Mouse (Mus musculus): ENCODE measurements at regions not wholly inside any gene's neighbourhood (a gene's known extent, or its start where the extent isn't known, plus 50 kb on each side); places are given as distances from the start of the nearest gene placed in this dataset.
A peak's percentile ranks its signal among the peaks of the same experiment; 100 is the strongest.
"Not testable (repeated sequence)": the region's sequence is repeated elsewhere in the genome, so short reads cannot be mapped to it uniquely, and the experiment has no call there.

DNA sequence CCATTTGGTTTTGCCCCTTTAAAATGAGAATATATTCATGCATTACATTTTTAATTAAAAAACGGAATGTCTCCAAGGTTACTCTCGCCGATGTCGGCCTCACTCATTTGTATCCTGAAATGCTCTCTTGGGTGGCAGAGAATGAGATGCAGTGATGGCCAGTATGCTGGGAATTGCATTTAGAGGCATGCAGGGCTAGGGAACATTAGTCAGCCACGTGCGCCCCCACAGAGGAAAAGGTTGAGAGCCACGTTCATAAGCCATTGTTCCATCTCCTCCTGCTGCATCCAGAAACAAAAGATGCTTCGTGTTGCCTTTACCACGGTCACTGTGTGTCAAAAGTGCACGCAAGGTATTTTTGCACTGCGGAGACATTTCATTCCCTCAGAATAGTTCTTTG lies 172.9 kb upstream of the Pmfbp1 start:
- no peak for DNase-seq

DNA sequence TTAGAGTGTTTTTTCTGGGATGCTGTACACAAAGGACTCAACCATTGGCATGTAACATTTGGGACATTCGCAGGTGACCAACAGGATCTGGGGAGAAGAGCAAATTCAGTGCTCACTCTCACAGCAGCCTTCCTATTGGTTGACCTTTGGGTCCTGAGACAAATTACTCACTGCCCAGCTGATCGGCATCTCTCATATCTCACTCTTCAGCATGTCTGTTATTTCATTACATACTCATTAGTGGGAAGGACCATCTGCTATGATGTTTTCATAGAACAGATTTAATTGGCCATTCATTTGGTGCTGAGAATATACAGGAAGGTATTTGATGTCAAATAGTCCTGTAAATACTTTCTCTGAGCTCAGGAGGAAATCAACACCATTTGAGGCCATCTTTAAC lies 170.5 kb upstream of the Pmfbp1 start:
- DNase-seq: no peak

DNA sequence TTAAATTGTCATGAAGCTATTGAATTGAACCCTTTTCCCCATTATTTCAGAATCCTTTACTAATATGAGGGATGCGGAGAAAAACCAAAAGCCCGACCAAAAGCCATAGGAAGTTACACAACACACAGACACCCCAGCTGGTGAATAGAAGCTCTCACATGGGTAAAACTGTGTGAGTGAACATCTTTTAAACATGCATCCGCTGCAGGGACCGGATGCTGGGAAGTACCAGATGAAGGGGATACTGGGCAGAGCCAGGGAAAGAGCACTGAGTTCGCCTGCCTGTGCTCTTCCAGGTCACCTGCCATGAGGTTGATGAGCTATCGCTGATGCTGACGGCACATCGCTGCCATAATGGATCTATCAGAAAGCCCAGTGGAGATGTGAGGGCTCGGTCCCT lies 169.6 kb upstream of the Pmfbp1 start:
- no peak for DNase-seq

DNA sequence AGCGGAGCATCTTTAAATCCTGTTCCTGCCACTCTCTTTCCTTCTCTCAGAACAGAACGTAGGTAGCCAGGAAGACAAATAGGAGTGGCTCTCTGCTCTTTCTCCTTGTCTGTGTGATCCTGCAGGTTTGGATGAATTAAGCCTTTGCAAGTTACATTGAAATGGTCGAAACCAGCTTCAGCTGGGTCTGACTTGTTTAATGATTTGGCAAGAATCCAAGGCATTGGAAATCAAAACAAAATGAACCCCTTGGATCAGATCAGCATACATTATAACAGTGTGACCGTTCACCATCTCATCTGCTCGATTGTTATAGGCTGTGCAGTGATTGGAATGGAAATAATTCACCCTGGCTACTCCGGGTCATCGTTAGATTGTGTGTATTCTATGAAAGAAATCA lies 157.6 kb upstream of the Pmfbp1 start:
- no peak for DNase-seq

DNA sequence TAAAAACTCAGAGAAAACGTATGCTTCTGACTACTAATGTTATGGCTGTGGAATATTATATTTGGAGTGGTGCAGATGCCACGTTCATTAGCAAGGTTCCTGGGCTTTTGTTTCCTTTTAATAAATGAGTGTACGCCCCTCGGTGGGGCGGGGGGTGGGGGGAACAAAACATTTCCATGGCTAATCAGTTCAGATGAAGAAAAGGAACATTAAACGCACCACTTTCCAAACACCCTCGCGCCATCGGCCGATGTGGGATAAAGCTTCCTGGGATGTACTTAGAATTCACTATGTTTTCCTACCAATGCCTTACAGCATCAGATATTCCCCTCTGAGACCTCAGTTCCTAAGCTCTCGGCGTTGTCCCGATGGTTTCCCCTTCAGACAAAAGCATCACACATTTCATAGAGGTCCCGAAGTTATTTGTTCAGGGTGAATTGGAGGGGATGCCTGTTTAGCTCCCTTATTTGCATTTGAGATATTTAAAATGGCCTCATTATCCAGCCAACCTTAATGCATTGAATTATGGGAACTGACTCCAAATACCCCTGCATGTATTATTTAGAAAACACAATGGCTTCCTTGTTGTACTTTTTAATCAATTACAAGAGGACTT lies 155.5 kb upstream of the Pmfbp1 start:
- no peak for DNase-seq

DNA sequence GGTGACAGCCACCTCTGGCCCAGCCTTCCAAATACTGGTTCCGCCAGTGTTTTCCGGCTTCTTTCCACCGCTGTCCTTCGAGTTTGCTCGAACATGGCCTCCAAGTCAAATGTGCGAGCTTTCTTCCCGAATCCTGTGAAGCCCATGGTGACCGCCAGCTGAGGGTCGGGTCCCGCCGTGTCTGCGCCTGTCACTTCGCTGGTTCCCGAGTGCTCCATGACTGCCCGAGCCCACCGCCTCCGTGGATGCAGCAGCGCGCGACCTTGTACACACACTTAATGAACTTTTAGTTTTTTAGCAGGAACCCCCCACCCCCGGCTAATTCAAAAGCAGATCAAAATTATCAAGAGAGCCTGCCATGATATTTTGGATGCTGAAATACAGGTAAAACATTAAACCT lies 153.2 kb upstream of the Pmfbp1 start:
- DNase-seq: not testable (repeated sequence)

DNA sequence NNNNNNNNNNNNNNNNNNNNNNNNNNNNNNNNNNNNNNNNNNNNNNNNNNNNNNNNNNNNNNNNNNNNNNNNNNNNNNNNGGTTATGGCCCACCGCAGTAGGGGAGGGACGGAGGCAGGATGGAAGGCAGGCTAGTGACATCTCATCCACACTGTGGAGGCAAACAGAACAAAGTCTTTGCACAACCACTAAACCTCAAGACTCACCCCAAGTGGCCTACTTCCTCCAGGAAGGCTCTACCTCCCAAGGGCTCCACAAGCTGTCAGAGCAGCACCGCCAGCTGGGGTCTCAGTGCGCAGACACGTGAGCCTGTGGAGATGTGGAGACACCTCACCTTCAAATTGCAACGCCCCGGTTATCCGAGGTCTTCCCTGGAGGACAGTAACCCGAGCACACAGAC lies 138.7 kb upstream of the Pmfbp1 start:
- no peak for DNase-seq

DNA sequence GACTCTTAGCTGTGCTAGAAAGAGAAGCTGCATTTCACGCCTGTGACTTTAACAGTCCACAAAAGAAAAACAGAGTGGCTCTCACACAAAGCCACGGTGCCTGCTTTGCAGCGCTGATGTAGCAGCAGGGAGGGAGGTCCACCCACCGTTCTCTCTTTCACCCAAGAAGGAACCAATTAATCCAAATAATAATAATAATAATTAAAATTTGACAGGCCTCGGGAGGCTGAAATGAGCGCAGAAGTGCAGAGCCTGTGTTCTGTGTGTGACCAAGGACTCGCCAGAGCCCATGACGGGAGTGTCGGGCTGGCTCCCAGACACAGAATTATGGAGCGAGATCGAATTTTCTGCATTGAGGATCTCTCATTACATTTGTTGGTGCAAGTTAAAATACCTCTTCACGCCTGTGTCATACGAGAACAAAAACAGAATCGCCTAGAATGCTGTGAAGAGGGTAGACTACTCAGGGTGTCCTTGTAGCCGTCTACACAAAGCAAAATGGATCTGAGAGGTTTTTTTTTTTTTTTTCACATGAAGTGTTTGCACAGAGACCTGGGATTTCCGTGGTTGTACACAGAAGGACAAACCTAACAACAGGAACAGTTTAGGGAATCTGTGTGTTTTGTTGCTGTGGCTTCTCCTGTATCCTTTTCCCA lies 134.3 kb upstream of the Pmfbp1 start:
- DNase-seq: no peak

DNA sequence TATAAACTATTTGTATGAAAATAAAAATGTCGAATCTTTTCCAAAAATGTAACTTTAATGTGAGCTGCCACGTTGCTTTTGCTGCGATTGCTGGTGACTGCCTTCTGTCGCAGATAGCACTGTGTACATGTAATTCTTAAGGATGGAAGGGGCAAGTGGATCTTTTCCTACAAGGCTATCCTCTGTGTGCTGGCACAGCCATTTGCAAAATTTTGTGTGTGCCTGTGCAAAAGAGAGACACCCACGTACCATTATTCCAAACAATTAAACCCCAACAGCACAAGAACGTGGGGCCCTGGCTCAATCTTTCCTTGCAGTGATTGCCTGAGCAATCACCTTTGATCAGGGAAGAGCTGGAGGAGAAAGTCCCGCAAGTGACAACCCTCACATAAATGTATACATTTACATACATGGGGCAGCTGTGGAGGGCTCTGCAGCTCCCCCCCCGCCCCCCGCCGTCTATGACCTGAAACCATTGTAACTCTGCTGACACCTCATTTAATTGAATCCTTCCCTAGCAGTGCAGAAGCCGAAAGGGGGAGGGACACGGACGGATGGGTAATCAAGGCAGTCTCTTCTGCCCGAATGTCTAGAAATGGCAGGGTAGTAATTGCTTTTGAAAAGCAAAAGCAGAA lies 133.6 kb upstream of the Pmfbp1 start:
- no peak for DNase-seq

DNA sequence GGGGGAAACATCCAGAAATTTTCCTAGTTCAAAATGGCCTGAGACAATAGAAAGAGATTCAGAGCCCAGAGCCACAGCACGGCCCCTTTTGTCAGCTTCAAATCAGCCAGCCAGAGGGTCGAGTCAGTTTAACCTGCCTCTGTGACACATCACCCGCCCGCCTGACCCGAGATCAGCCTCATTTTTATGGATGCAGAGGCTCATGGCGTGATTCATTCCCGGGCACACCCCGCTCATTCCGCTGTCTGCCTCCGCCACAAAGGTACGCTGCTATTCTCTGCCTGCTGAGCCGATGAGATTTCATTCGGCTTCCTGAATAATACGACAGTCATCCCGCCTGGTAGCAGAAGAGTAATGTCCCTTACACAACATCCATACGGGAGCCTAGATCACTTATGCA lies 132.9 kb upstream of the Pmfbp1 start:
- no peak for DNase-seq

DNA sequence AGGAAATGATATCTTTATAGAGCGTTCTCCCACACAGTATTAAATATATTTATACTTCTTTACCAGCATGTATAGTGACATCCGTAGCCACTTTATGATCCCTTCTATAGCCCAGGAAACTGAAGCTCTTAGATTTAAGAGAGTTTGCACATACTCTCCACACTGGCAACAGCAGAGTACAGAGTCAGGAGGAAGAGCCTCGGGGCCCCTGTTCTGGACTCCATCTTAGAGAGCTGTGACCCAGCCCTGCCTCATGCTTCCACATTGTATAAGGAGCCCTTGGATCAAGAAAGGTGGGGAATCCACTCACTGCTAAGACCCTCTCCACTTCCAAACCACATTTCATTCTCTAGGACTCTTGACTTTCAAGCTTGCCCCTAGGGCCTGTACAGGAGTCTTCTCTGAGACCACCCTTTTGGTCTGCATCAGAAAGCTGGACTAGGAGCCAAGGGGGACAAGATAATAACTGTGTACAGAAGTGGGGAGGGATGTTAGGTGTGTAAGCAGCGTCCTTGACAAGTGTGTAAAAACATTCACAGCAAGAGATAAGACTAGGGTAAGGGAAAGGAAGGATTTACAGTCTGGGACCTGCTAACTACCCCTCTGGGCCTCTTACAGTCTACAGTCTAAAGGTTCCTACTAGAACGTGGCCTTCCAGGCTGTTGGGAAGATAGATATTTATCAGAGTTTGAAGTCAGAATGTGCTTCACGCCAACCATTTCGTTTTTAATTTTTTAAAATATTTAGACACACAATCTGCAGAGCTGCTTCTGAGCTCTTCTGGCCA lies 132.1 kb upstream of the Pmfbp1 start:
- no peak for DNase-seq

DNA sequence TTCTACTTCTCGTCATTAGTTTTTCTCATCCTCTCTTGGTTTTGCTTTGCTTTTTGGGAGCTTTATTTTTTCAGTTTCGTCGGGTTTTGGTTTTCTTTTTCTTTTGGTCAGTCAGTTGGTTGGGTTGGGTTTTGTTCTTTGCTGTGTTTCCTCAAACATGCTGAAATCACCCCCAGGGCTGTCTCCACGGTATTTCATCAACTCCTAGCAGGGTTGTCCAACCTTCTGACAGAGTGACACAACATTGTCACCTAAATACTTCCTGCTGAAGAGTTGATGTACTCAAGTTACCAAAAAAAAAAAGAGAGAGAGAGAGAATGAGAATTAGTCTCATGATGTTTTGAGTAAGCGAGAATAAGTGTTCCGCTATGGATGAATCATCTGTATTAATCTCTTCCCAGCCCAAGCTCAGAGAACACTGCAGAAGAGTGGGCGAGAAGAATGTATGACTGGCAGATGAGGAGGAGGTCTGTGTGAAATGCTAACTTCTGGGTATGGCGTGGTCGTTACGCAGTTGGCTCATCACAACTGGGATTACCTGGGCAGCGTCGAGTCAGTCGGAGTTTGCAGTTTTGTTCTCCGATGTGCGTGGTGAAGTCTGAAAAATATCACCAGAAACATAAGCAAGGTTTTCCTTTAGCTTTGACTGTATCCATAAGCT lies 130.5 kb upstream of the Pmfbp1 start:
- DNase-seq: no peak

DNA sequence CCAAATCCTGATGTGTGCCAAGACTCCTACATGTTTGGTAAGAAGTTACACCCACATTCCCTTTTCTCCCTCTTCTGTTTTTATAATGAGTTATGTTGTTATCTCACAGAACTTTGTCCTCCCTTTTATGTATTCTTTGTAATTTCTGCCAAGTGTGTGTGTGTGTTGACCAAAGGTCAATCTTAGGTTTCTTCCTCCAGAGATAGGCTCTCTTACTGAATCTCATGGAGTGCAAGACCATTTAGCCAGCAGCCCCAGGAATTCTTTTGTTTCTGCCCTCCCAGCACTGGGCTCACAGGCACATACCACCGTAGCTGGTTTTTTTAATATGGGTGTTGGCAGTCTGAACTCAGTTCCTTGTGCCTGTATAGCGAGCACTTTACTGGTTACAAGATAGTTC lies 119.8 kb upstream of the Pmfbp1 start:
- no peak for DNase-seq

DNA sequence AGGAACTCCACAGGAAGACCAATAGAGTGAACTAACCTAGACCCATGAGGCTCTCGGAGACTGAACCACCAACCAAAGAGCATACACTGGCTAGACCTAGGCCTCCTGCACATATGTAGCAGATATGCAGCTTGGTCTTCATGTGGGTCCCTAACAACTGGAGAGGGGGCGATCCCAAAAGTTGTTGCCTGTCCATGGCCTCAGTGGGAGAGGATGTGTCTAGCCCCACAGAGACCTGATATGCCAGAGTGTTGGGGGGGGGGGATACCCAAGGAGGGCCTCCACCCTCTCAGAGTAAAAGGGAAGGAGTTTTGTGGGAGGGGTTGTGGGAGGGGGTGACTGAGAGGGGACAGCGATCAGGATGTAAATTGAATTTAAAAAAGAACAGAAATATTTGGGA lies 108.9 kb upstream of the Pmfbp1 start:
- no peak for DNase-seq

DNA sequence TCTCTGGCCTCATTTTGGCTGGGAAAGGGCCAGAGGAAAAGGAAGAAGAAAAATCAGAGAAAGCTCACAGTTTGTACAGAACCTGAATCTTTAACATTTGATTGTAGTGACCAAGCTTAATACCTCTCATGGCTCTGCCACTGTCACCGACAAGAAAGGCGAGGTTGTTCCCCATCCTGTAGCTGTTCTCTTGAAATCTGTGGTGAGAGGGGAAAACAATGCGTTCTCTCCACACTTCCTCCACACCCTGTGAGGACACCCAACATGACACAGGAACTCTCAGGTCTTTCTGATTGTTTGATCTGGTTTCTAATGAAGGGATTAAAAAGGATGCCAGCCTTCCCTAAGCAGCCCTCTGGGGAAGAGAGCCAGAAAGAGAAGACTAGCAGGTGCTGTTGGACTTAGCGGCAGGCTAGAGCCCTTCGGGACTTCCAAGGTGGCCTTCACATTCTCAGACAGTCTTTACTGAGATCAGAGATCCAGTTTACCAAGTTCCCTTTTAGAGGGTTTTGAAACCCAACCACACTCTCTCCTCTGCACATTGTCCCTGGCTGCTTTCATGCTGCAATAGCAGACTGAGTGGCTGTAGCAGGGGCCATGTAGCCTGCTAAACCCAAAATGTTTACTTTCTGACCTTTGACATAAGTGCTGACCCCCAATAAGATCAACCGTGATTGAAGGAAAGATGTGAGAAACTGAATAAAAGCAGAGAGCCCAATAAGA lies 98.5 kb upstream of the Pmfbp1 start:
- no peak for DNase-seq

DNA sequence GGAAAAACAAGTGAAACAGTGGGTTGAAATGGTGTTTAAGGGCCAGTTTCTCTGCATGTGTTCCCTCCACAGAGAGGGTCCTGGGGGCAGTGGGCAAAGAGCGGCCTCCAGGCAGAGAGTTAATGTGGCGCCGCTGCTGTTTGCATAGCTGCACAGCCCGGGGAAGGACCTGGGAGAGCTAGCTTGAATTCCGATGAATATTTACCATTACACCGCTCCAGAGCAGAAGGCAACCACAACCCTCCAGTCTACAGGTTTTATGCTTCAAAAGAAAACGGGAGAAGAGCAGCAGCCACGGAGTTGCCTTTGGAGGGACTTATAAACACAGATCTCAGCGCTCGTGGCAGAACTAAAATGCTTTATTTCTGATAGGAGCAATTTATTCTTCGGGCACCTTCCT lies 94.2 kb upstream of the Pmfbp1 start:
- DNase-seq: no peak

DNA sequence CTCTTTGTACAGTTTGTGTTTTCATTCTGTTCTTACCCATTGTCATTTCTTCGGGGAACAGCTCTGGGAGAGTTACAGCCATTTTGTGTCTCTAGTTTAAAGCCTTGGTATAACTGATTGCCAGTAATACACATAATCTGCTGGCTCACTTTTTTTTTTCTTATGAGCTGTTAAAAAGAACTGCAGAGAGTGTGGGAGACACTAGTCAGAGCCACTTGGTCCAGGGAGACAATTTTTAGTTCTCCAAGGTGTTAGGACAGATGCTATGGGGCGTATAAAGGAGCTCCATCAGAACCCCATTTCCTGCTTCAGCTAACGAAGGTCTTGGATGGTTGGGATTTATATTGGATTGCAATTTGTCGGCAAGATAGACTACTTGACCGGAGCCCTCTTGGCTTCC lies 93.6 kb upstream of the Pmfbp1 start:
- no peak for DNase-seq

DNA sequence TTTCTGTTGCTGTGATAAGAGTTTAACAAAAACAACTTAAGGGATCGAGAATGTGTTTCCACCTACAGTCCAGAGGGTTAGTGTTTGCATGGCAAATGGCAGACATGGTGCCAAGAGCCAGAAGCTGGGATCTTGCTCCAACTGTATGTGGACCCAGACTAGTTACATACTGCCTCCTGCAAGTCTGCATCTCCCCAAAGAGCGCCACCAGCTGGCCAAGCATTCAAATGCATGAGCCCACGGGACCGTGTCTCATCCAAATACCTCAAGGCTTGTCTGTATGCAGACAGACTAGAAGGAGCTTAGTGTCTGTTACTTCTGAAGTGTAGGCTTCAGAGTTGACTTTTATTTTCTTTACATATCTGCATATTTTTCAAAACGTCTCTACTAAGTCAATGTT lies 85.9 kb upstream of the Pmfbp1 start:
- DNase-seq: peak; percentile 6

DNA sequence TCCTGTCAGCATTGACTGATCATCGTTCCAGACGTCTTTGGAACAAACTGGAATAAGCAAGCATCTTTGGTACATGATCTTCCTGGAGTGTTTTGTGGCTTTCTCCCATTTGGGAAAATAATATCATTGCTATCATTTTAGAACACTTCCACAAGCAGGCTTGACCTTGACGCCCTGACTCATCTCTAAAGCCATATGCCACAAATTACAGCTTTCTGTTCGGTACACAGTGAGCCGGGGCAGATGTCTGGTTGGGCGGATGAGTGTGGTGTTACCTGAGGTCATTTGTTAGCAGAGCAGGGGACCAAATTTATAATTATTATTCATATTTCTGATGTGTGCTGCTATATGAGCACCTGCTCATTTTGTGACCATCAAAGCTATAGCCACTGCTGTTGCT lies 83.3 kb upstream of the Pmfbp1 start:
- DNase-seq: no peak

DNA sequence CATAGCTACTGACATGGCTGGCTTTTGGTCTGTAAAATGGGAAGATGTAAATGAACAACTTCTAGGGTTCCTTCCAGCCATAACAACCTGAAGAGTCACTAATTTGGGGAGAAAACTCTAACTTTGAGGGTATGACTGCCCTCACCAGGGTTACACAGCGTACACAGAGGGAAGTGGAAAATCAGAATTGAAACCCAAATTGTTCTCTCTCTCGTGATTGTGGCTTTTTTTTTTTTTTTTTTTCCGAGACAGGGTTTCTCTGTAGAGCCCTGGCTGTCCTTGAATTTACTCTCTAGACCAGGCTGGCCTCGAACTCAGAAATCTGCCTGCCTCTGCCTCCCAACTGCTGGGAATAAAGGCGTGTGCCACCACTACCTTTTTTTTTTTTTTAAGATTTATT lies 80.4 kb upstream of the Pmfbp1 start:
- no peak for DNase-seq

DNA sequence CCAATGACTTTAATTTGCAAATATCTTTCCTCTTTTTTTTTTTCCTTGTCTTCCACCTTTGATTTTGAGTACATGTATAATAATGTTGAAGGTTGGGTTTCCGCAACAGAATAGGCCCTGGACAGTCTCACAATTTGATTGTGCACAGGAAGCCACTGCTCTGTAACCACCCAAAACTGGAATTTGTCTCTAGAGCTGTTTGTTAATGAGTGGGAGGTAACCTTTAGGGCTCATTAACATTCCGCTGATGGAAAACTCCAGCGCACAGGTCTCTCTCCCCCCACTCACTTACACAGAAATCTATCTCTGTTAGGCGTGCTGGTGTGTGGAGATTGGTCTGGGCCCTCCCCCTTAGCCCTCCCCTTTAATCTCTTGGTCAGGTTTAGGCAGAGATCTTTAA lies 78.5 kb upstream of the Pmfbp1 start:
- no peak for DNase-seq

DNA sequence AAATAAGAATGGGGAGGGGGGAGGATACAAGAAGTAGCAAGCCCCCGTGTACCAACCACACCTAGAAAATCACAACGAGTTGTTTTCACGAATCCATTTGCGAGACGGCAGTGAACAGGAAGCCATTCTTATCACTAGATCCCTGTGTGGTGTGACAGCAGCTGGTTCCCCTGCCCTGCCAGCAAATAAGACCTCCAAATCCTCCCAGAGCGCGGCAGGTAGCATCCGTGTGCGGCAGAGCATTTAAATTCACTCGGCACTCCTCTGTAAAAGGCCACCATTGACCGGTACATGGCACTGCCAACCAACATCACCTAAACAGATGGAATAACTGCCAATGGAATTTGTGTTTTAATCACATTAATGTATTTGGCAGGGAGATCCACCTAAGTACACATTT lies 77.9 kb upstream of the Pmfbp1 start:
- no peak for DNase-seq

Data from heart, postnatal 4 days (tissue).